Mouse (Mus musculus) heart, embryonic 11.5 days (tissue): ENCODE results near the gene Ttc28. TPM values are rescaled to one million over a fixed set of nuclear protein-coding genes. Genes with fewer than 3 reads are reported as not detected.
A peak's percentile ranks its signal among the peaks of the same experiment; 100 is the strongest.

ENCODE experiments used
- ATAC-seq: fragments of 200-750 bp; cut with Nextera tagmentation; replicated peaks from 2 replicates; pipeline ENCODE4 v1.8.0; 2017; ENCODE audit warnings: moderate library complexity; ENCODE audit not compliant: insufficient number of reproducible peaks, low FRiP score, low TSS enrichment
- H3K27ac ChIP-seq: fragments of 300-500 bp; sonication (generic); 2 replicates; pipeline ENCODE4 v1.5.1; 2014; ENCODE audit warnings: mild to moderate bottlenecking, low read depth, low read length
- H3K27me3 ChIP-seq: fragments of 300-500 bp; sonication (generic); 2 replicates; pipeline ENCODE4 v1.6.1; 2014; ENCODE audit warnings: mild to moderate bottlenecking, low read length, mixed read lengths; ENCODE audit not compliant: control insufficient read depth, insufficient read depth
- H3K36me3 ChIP-seq: fragments of 300-500 bp; sonication (generic); 2 replicates; pipeline ENCODE4 v1.6.1; 2014; ENCODE audit warnings: mild to moderate bottlenecking, low read length, moderate library complexity, mixed read lengths; ENCODE audit not compliant: control insufficient read depth, insufficient read depth
- H3K4me1 ChIP-seq: fragments of 300-500 bp; sonication (generic); 2 replicates; pipeline ENCODE4 v1.6.1; 2014; ENCODE audit warnings: low read length; ENCODE audit not compliant: control insufficient read depth, insufficient read depth
- H3K4me2 ChIP-seq: fragments of 300-500 bp; sonication (generic); 2 replicates; pipeline ENCODE4 v1.6.1; 2014; ENCODE audit warnings: mild to moderate bottlenecking, moderate library complexity
- H3K4me3 ChIP-seq: fragments of 300-500 bp; sonication (generic); 2 replicates; pipeline ENCODE4 v1.5.1; 2014; ENCODE audit warnings: low read depth, low read length
- H3K9ac ChIP-seq: fragments of 300-500 bp; sonication (generic); 2 replicates; pipeline ENCODE4 v1.6.1; 2014; ENCODE audit warnings: mild to moderate bottlenecking, low read depth, low read length, moderate library complexity
- H3K9me3 ChIP-seq: fragments of 300-500 bp; sonication (generic); replicated peaks from 2 replicates; pipeline ENCODE4 v1.6.1; 2016; ENCODE audit warnings: low read length; ENCODE audit not compliant: control insufficient read depth
- WGBS: fragments of 180-500 bp; shearing (Covaris S2); extraction: QIAGEN DNeasy Blood & Tissue Kit; methylation state at CpG from one replicate; pipeline ENCODE4 v1.1.7; 2014; ENCODE audit not compliant: insufficient replicate concordance; 5-methylcytosine and 5-hydroxymethylcytosine counted together
- polyA plus RNA-seq: library from polyadenylated mRNA; unstranded; fragments of >200 nt; fragmentation: Nextera tagmentation; extraction: Ambion mirVana; gene quantifications from 2 replicates; pipeline ENCODE4 v1.2.1, GENCODE M21; 2014

Gene Ttc28
- polyA plus RNA-seq, 1 experiment from 2014 or later, result 8.1 TPM

DNA sequence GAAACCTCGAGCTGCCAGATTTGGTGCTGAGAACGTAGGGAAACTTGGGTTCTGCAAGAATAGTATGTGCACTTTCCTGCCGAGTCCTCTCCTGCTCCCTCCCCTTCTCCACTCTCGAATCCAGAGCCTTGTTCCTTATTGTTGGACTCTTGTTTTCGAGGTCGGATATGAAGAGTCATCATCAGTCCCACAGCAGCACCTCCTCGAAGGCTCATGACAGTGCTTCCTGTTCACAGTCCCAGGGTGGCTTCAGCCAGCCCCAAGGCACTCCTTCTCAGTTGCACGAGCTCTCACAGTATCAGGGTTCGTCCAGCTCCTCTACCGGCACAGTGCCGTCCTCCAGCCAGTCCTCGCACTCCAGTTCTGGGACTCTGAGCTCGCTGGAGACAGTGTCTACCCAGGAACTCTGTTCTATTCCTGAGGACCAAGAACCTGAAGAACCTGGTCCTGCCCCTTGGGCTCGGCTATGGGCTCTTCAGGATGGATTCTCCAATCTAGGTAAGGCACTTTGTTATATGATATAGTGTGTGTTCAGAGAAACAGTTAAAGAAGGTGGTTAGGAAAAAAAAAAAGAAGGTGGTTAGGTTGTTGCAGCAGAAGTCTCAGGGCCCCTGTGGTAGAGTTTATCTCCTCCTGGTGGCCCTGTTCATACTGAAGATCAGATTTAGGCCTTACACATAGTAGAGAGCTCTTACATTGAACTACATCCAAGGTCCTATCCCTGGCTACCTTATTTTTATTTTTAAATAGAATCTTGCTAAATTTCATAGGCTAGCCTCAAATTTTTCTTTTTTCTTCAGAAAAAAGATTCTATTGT is 38.3 kb upstream of the Ttc28 start:
- H3K4me2 ChIP-seq, result peak overlapping the region; percentile 80
- peaks cover 7% of the 10 kb centered on the region for H3K4me1 ChIP-seq
- H3K27ac ChIP-seq, result no peak overlapping the region
- H3K27me3 ChIP-seq, result no peaks in the 10 kb centered on the region
- no peaks in the 10 kb centered on the region for H3K9me3 ChIP-seq
- H3K36me3 ChIP-seq, result peaks cover 15% of the 10 kb centered on the region
- H3K9ac ChIP-seq, result no peak overlapping the region
- 89% methylated on average over 14 of the region's 14 CpGs for WGBS
- H3K4me3 ChIP-seq, result peak overlapping the region; percentile 57
- ATAC-seq, result no peak

DNA sequence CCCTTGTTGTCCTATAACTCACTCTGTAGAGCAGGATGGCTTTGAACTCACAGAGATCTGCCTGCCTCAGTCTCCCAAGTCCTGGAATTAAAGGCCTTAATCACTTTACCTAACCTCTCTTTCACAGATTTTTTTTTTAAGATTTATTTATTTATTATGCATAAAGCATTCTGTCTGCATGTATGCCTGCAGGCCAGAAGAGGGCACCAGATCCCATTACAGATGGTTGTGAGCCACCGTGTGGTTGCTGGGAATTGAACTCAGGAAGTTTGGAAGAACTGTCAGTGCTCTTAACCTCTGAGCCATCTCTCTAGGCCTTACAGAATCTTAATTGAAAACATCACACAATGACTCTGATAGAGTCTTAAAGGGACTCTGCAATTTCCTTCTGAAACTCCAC is 26.6 kb upstream of the Ttc28 start:
- H3K4me1 ChIP-seq, result 0 out of 2 replicates have a peak, but pooled peaks cover 5% of the 10 kb centered on the region
- H3K27me3 ChIP-seq, result no peaks in the 10 kb centered on the region
- H3K9ac ChIP-seq, result no peak overlapping the region
- no peaks in the 10 kb centered on the region for H3K9me3 ChIP-seq
- WGBS, result 82% methylated on average over 1 of the region's 1 CpGs
- no peak overlapping the region for H3K27ac ChIP-seq
- H3K36me3 ChIP-seq, result peaks cover 2% of the 10 kb centered on the region
- ATAC-seq, result no peak
- H3K4me3 ChIP-seq, result no peak overlapping the region
- H3K4me2 ChIP-seq, result no peak overlapping the region

DNA sequence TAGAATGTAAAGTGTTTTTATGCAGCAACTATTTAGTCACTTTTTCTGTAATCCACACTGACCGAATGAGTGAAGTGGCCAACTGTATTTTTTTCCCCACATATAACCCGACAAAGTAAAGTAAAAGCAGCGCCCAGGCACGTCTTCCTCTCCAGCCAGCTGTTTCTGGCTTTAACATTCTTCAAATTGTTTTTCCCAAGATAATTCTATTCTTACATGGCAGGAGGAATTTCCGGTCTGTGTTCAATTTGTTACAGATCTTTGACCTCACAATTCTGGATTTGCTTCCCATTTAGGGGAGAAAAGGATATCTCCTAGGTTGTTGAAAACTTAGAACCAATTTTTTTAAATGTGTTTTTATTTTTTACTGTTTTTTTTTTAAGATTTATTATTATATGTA is 22.5 kb upstream of the Ttc28 start:
- Histone ChIP-seq H3K27me3 (no peaks in the 10 kb centered on the region), H3K9me3 (no peaks in the 10 kb centered on the region), H3K36me3 (no peaks in the 10 kb centered on the region; the same call in 1 of the 2 replicates), H3K4me1 (0 out of 2 replicates have a peak, but pooled peaks cover 5% of the 10 kb centered on the region), H3K9ac (no peak overlapping the region), H3K4me3 (no peak overlapping the region), H3K4me2 (no peak overlapping the region), H3K27ac (0 out of 2 replicates have a peak overlapping the region, but pooled peaks have one; percentile 25)
- WGBS, result 31% methylated on average over 5 of the region's 5 CpGs
- ATAC-seq, result no peak

DNA sequence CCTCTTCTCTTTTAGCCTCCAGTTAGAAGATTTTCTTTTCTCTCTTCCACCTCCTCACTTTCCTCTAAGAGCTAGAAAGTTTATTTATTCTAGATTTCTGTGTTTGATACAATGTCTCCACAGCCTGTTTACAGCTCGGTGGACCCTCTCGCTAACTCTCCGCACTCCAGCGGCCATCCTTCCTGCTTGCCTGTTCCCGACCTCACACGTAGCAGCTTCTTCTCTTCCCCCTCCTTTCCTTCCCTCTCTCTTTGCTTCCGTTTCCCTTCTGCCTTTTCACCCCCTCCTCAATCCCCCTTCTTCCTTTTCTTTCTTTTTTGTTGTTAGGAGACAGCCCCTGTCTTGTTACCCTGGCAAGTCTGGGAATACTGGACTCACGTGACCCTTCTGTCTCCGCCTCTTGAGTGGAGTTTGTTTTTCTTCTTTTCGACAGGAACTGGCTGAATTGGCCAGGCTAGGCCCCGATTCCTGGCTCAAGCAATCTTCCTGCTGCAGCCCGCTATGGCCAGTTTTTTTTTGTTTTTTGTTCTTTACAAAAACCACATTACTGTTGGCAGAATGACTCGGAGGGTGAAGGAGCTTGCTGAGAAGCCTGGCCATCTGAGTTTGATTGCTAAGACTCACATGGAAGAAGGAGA is 20.5 kb upstream of the Ttc28 start:
- Histone ChIP-seq H3K27me3 (no peaks in the 10 kb centered on the region), H3K9ac (peak overlapping the region; percentile 23; the same call in 1 of the 2 replicates), H3K4me2 (peak overlapping the region; percentile 49), H3K27ac (peak overlapping the region; percentile 73), H3K9me3 (no peaks in the 10 kb centered on the region), H3K4me1 (0 out of 2 replicates have a peak, but pooled peaks cover 5% of the 10 kb centered on the region), H3K4me3 (peak overlapping the region; percentile 19; the same call in 1 of the 2 replicates), H3K36me3 (peaks cover 3% of the 10 kb centered on the region)
- ATAC-seq, result no peak; the same call in 1 of the 2 replicates
- WGBS, result 35% methylated on average over 13 of the region's 13 CpGs

DNA sequence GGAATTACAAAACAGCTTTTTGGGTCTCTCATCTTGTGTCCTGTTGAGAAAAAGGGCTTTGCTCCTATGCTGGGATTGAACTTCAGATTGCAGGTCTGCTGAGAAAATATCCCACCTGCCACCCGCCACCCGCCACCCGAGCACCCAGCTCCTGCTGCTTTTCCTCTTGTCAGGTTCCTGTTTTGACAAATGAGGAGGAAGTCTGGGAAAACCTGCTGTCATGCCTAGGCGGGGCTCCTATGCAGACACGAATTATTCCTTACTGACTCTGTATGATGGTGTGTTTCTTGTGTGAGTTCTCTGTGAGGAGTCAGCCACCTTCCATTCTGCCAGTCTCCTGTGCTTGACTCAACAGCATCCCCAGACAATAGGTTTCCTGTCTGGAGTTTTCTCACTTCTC is 19.2 kb upstream of the Ttc28 start:
- H3K4me3 ChIP-seq, result no peak overlapping the region
- ATAC-seq, result no peak
- H3K9me3 ChIP-seq, result no peaks in the 10 kb centered on the region
- H3K4me1 ChIP-seq, result 0 out of 2 replicates have a peak, but pooled peaks cover 5% of the 10 kb centered on the region
- H3K27ac ChIP-seq, result no peak overlapping the region
- 82% methylated on average over 5 of the region's 5 CpGs for whole genome bisulfite sequencing
- H3K36me3 ChIP-seq, result peaks cover 3% of the 10 kb centered on the region
- no peaks in the 10 kb centered on the region for H3K27me3 ChIP-seq
- no peak overlapping the region for H3K9ac ChIP-seq
- H3K4me2 ChIP-seq, result no peak overlapping the region

DNA sequence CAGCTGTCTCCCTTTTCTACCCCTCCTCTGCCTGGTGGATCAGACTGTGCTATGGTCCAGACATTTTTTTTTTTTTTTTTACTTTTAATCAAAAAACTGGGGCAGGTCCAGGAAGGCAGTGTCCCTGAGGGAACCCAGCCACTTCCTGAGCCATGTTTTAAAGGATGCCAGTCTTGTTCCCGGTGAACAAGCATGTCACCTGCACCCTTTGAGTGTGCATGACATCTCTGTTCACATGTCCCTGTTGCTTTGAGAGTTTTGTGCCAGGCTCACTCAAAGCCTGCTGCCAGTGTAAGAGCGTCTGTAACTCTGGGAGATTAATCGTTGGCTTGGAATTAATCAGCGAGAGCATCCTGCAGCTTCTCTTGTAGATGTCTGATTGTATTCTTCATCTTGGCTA is 11.1 kb upstream of the Ttc28 start:
- peak overlapping the region; percentile 54 for H3K27ac ChIP-seq
- no peak overlapping the region for H3K4me2 ChIP-seq
- peaks cover 5% of the 10 kb centered on the region; the same call in 1 of the 2 replicates for H3K4me1 ChIP-seq
- 58% methylated on average over 4 of the region's 4 CpGs for WGBS
- H3K36me3 ChIP-seq, result peaks cover 5% of the 10 kb centered on the region; the same call in 1 of the 2 replicates
- H3K9ac ChIP-seq, result no peak overlapping the region
- no peak for ATAC-seq
- H3K4me3 ChIP-seq, result no peak overlapping the region
- no peaks in the 10 kb centered on the region for H3K27me3 ChIP-seq
- H3K9me3 ChIP-seq, result no peaks in the 10 kb centered on the region

DNA sequence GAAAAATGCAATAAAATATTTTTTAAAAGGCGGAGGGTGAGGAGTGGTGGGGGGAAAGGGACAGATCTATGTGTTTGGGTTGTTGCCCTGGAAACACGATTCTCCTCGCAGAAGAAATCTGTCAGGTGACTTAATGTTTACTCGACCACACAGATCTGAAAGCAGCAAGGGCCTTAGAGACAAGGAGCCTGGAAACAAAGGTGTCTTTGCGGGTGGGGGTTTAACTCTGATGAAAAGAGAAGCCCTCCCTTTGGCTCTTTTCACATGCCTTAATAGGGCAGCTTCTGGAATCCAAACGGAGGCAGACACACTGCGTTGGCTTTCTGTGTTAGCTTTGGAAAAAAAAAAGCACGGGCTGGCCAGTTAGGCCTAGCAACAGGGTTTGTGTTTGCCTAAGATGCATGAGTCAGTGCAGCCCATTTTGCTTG is 10.3 kb upstream of the Ttc28 start:
- no peak for ATAC-seq
- H3K9me3 ChIP-seq, result no peaks in the 10 kb centered on the region
- no peak overlapping the region for H3K9ac ChIP-seq
- H3K27ac ChIP-seq, result peak overlapping the region; percentile 7; the same call in 1 of the 2 replicates
- WGBS, result 59% methylated on average over 8 of the region's 8 CpGs
- peaks cover 5% of the 10 kb centered on the region; the same call in 1 of the 2 replicates for H3K4me1 ChIP-seq
- peaks cover 3% of the 10 kb centered on the region; the same call in 1 of the 2 replicates for H3K36me3 ChIP-seq
- H3K4me2 ChIP-seq, result no peak overlapping the region
- no peaks in the 10 kb centered on the region for H3K27me3 ChIP-seq
- H3K4me3 ChIP-seq, result no peak overlapping the region

DNA sequence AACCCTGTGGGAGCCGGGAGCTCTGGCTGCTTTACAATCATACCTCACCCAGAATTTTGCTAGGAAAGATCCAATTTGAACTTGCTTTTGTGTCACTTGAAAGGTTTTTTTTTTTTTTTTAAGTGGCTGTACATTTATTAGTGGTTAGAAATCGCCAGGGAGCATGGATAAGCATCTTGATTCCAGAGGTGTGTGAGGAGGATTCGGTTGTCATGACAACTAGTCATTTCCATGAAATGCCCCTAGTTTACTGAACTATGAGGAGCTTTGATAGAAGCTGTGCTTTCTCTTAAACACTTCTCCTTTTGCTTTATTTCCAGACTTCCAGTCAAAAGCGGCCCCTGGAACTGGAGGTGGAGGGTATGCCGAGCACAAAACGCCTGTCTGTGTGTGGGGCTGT is 6.4 kb upstream of the Ttc28 start:
- no peaks in the 10 kb centered on the region for H3K9me3 ChIP-seq
- ATAC-seq, result no peak
- no peak overlapping the region for H3K4me3 ChIP-seq
- H3K9ac ChIP-seq, result no peak overlapping the region
- H3K27ac ChIP-seq, result no peak overlapping the region
- H3K27me3 ChIP-seq, result no peaks in the 10 kb centered on the region
- peaks cover 11% of the 10 kb centered on the region for H3K4me1 ChIP-seq
- H3K4me2 ChIP-seq, result no peak overlapping the region
- no peaks in the 10 kb centered on the region; the same call in 1 of the 2 replicates for H3K36me3 ChIP-seq
- 96% methylated on average over 6 of the region's 6 CpGs for WGBS
